ENCODE assay signal across 13 mouse cellular contexts in genomic region chr9:90204396-90204915, GRCm38 (mm10). TPM values are rescaled to one million over a fixed set of nuclear protein-coding genes. Genes with fewer than 3 reads are reported as not detected.
DNase-seq lines count a peak whose midpoint lies in the region; ATAC-seq and TF ChIP-seq lines count a peak whose summit lies in the region.
"Had no signal": no experiment of that assay in that cellular context is flagged by ENCODE, and none has a peak within 500 bp of the region (broad histone marks: within the 10 kb centered on the region; RNA-seq: fewer than 3 reads in every experiment).

No protein-coding gene starts in this region.

- H3K27me3 ChIP-seq in heart, postnatal 0 days (ENCODE audit: control insufficient read depth, insufficient read depth, low read length): no peaks in the 10 kb centered on the region
- H3K27me3 ChIP-seq in heart, embryonic 11.5 days (ENCODE audit: control insufficient read depth, insufficient read depth, low read length): no peaks in the 10 kb centered on the region
- H3K27me3 ChIP-seq in midbrain, embryonic 14.5 days (ENCODE audit: control insufficient read depth, insufficient read depth, low read length): no peaks in the 10 kb centered on the region
- H3K27me3 ChIP-seq in midbrain, embryonic 10.5 days (ENCODE audit: low read depth, poor library complexity, severe bottlenecking): no peaks in the 10 kb centered on the region
- no peaks in the 10 kb centered on the region for H3K27me3 ChIP-seq in stomach, postnatal 0 days (ENCODE audit: control insufficient read depth, insufficient read depth, low read length)
- H3K27me3 ChIP-seq: limb, embryonic 15.5 days had no signal

- H3K4me3 ChIP-seq in heart, postnatal 0 days (ENCODE audit: low read depth, low read length): no peak overlapping the region
- no peak overlapping the region for H3K4me3 ChIP-seq in heart, embryonic 11.5 days (ENCODE audit: low read depth, low read length)
- H3K4me3 ChIP-seq in midbrain, embryonic 14.5 days (replicated peaks; ENCODE audit: low read depth, low read length): no peak overlapping the region
- H3K4me3 ChIP-seq in midbrain, embryonic 10.5 days: no peak overlapping the region
- H3K4me3 ChIP-seq in stomach, postnatal 0 days (ENCODE audit: low read depth, low read length): no peak overlapping the region
- H3K4me3 ChIP-seq: limb, embryonic 15.5 days had no signal

- TF ChIP-seq EP300 in heart, postnatal 0 days (IDR thresholded peaks at IDR 0.05; ENCODE audit: low read depth): no peak
- TF ChIP-seq EP300 in stomach, postnatal 0 days (optimal IDR thresholded peaks at IDR 0.05): no peak

- H3K9ac ChIP-seq in heart, postnatal 0 days (replicated peaks; ENCODE audit: low read depth, low read length): no peak overlapping the region
- H3K9ac ChIP-seq in heart, embryonic 11.5 days (ENCODE audit: low read depth, low read length): no peak overlapping the region
- no peak overlapping the region for H3K9ac ChIP-seq in midbrain, embryonic 14.5 days (replicated peaks; ENCODE audit: low read length)
- no peak overlapping the region for H3K9ac ChIP-seq in stomach, postnatal 0 days (ENCODE audit: low read length)
- H3K9ac ChIP-seq: limb, embryonic 15.5 days had no signal

- WGBS in heart, postnatal 0 days: 52% methylated on average over 8 of the region's 8 CpGs
- 66% methylated on average over 8 of the region's 8 CpGs for WGBS in heart, embryonic 11.5 days (ENCODE audit: insufficient replicate concordance)
- 61% methylated on average over 8 of the region's 8 CpGs for WGBS in midbrain, embryonic 14.5 days
- 67% methylated on average over 8 of the region's 8 CpGs for WGBS in midbrain, embryonic 10.5 days
- 61% methylated on average over 8 of the region's 8 CpGs for WGBS in stomach, postnatal 0 days

- no peaks in the 10 kb centered on the region for H3K9me3 ChIP-seq in heart, postnatal 0 days (replicated peaks; ENCODE audit: control insufficient read depth, low read length)
- no peaks in the 10 kb centered on the region for H3K9me3 ChIP-seq in heart, embryonic 11.5 days (replicated peaks; ENCODE audit: control insufficient read depth, low read length)
- no peaks in the 10 kb centered on the region for H3K9me3 ChIP-seq in midbrain, embryonic 14.5 days (ENCODE audit: control insufficient read depth, low read length)
- H3K9me3 ChIP-seq in midbrain, embryonic 10.5 days (replicated peaks): no peaks in the 10 kb centered on the region
- H3K9me3 ChIP-seq in stomach, postnatal 0 days (ENCODE audit: control insufficient read depth, low read length): no peaks in the 10 kb centered on the region
- H3K9me3 ChIP-seq: limb, embryonic 15.5 days had no signal

- no peak for DNase-seq in heart, postnatal 0 days (ENCODE audit: low spot score)
- peak; percentile 42 for DNase-seq in midbrain, embryonic 14.5 days
- no peak for DNase-seq in midbrain, embryonic 10.5 days (ENCODE audit: low spot score)
- DNase-seq in ZHBTc4 (ENCODE audit: low read depth, low spot score): peak; percentile 33
- DNase-seq in stomach, postnatal 0 days (ENCODE audit: low spot score): no peak
- no peak for DNase-seq in urinary bladder, adult 2 months (ENCODE audit: low spot score)
- DNase-seq: cerebellum, adult 9-10 months; gastrocnemius, postnatal 36 days; thymus, postnatal 14 days had no signal

- peak; percentile 37; the same call in 1 of the 2 replicates for ATAC-seq in heart, postnatal 0 days (ENCODE audit: insufficient read depth, low read depth)
- no peak for ATAC-seq in heart, embryonic 11.5 days (replicated peaks; ENCODE audit: insufficient number of reproducible peaks, low FRiP score, low TSS enrichment)
- no peak for ATAC-seq in midbrain, embryonic 14.5 days (ENCODE audit: low FRiP score, low TSS enrichment)
- ATAC-seq in stomach, postnatal 0 days (ENCODE audit: low FRiP score, low TSS enrichment): no peak
- ATAC-seq in monocyte, adult 5-6 weeks (replicated peaks; ENCODE audit: insufficient number of reproducible peaks, low FRiP score, low TSS enrichment, poor library complexity, severe bottlenecking): no peak

- TF ChIP-seq CTCF in heart, postnatal 0 days (IDR thresholded peaks at IDR 0.05; ENCODE audit: low read depth): peak; percentile 46
- peak; percentile 56 for TF ChIP-seq CTCF in stomach, postnatal 0 days (IDR thresholded peaks at IDR 0.05; ENCODE audit: low read depth)

- H3K27ac ChIP-seq in heart, postnatal 0 days (ENCODE audit: low read depth): no peak overlapping the region
- no peak overlapping the region for H3K27ac ChIP-seq in heart, embryonic 11.5 days (ENCODE audit: low read depth, low read length)
- no peak overlapping the region for H3K27ac ChIP-seq in midbrain, embryonic 14.5 days (replicated peaks; ENCODE audit: low read depth, low read length)
- H3K27ac ChIP-seq in midbrain, embryonic 10.5 days (replicated peaks): no peak overlapping the region
- no peak overlapping the region for H3K27ac ChIP-seq in stomach, postnatal 0 days (replicated peaks)
- H3K27ac ChIP-seq: limb, embryonic 15.5 days had no signal

- no peak overlapping the region for H3K4me2 ChIP-seq in heart, postnatal 0 days (ENCODE audit: low read depth, low read length)
- no peak overlapping the region for H3K4me2 ChIP-seq in heart, embryonic 11.5 days
- H3K4me2 ChIP-seq in midbrain, embryonic 14.5 days (ENCODE audit: low read length): no peak overlapping the region
- H3K4me2 ChIP-seq in stomach, postnatal 0 days (replicated peaks; ENCODE audit: low read depth): no peak overlapping the region
- H3K4me2 ChIP-seq: limb, embryonic 15.5 days had no signal

- peaks cover 32% of the 10 kb centered on the region for H3K36me3 ChIP-seq in heart, postnatal 0 days (replicated peaks; ENCODE audit: control insufficient read depth, insufficient read depth, low read length)
- H3K36me3 ChIP-seq in heart, embryonic 11.5 days (ENCODE audit: control insufficient read depth, insufficient read depth, low read length): peaks cover 4% of the 10 kb centered on the region; the same call in 1 of the 2 replicates
- H3K36me3 ChIP-seq in midbrain, embryonic 14.5 days (ENCODE audit: control insufficient read depth, insufficient read depth, low read length): peaks cover 38% of the 10 kb centered on the region
- peaks cover 53% of the 10 kb centered on the region for H3K36me3 ChIP-seq in midbrain, embryonic 10.5 days
- H3K36me3 ChIP-seq in stomach, postnatal 0 days (ENCODE audit: control insufficient read depth, insufficient read depth, low read length): peaks cover 20% of the 10 kb centered on the region

- peaks cover 4% of the 10 kb centered on the region for H3K4me1 ChIP-seq in heart, postnatal 0 days (ENCODE audit: control insufficient read depth, insufficient read depth)
- H3K4me1 ChIP-seq in heart, embryonic 11.5 days (ENCODE audit: control insufficient read depth, insufficient read depth, low read length): no peaks in the 10 kb centered on the region
- no peaks in the 10 kb centered on the region for H3K4me1 ChIP-seq in midbrain, embryonic 14.5 days (ENCODE audit: control insufficient read depth, insufficient read depth, low read length)
- H3K4me1 ChIP-seq in midbrain, embryonic 10.5 days: no peaks in the 10 kb centered on the region
- H3K4me1 ChIP-seq in stomach, postnatal 0 days (replicated peaks; ENCODE audit: control insufficient read depth, insufficient read depth): no peaks in the 10 kb centered on the region
- H3K4me1 ChIP-seq: limb, embryonic 15.5 days had no signal

RNA-seq across cellular contexts. Expression of gene Adamts7, which starts 41.6 kb away (rescaled TPM):
- total RNA-seq in heart, postnatal 0 days (2014; rRNA removed; ENCODE audit: low replicate concordance): 12.8 and 34.4 TPM in 2 replicates
- polyA plus RNA-seq in heart, postnatal 0 days (2015; fragmentation: Nextera tagmentation; extraction: Ambion mirVana): 7.6 and 8.3 TPM in 2 replicates
- polyA plus RNA-seq in heart, embryonic 11.5 days (2014; fragmentation: Nextera tagmentation; extraction: Ambion mirVana): 4.2 and 4.9 TPM in 2 replicates
- 8.1 and 10.7 TPM in 2 replicates for polyA plus RNA-seq in midbrain, embryonic 14.5 days (2014; fragmentation: Nextera tagmentation; extraction: Ambion mirVana)
- polyA plus RNA-seq in midbrain, embryonic 10.5 days (2016; fragmentation: Nextera tagmentation; extraction: Ambion mirVana): 16.7 and 21.0 TPM in 2 replicates
- 2.7 and 3.2 TPM in 2 replicates for polyA plus RNA-seq in stomach, postnatal 0 days (2015; fragmentation: Nextera tagmentation; extraction: Ambion mirVana)
- polyA plus RNA-seq in urinary bladder, adult 2 months (2012; rRNA removed): 5.9 and 6.4 TPM in 2 replicates
- total RNA-seq in monocyte, adult 5-6 weeks (2017): not detected in 3 replicates
- total RNA-seq: hematopoietic stem cell, adult 5-6 weeks had no signal

Comparison
In these comparisons a context has a peak if more than half of its experiments do, and no peak if none do; other contexts are left out.
1. DNase-seq: peak in midbrain, embryonic 14.5 days (single experiment) and ZHBTc4 (single experiment); none in heart, postnatal 0 days (single experiment), midbrain, embryonic 10.5 days (single experiment), stomach, postnatal 0 days (single experiment) and urinary bladder, adult 2 months (single experiment).